Mouse (Mus musculus) liver, embryonic 14.5 days (tissue): ENCODE data around the gene Mfsd5. TPM values are rescaled to one million over a fixed set of nuclear protein-coding genes. Genes with fewer than 3 reads are reported as not detected.

Experiments
- ATAC-seq: fragments of 200-750 bp; cut with Nextera tagmentation; 2 replicates; pipeline ENCODE4 v1.8.0; 2017; ENCODE audit warnings: moderate number of reproducible peaks, mild to moderate bottlenecking, moderate library complexity; ENCODE audit not compliant: insufficient read depth
- DNase-seq, 3 experiments: peaks; one replicate each; pipeline ENCODE4 v3.0.0-alpha.2; 2012 to 2013; ENCODE audit warnings: low read depth in 3 of 3, low spot score in 3 of 3
- H3K27ac ChIP-seq: fragments of 300-500 bp; sonication (generic); 2 replicates; pipeline ENCODE4 v1.5.1; 2014; ENCODE audit warnings: moderate library complexity, mild to moderate bottlenecking, control low read depth, inconsistent platforms
- H3K27me3 ChIP-seq: fragments of 300-500 bp; sonication (generic); 2 replicates; pipeline ENCODE4 v1.6.1; 2014; ENCODE audit warnings: mild to moderate bottlenecking, low read length, moderate library complexity; ENCODE audit not compliant: control insufficient read depth, insufficient read depth
- H3K36me3 ChIP-seq: fragments of 300-500 bp; sonication (generic); replicated peaks from 2 replicates; pipeline ENCODE4 v1.6.1; 2014; ENCODE audit warnings: low read depth; ENCODE audit not compliant: control insufficient read depth, insufficient read depth
- H3K4me1 ChIP-seq, 2 experiments: fragments of 200-500 bp in 1 of 2; fragments of 300-500 bp in 1 of 2; sonication (generic) in 1 of 2; replicated peaks; 2 replicates each; pipeline ENCODE4 v1.6.1; 2012 to 2014; ENCODE audit warnings: antibody characterized with exemption in 1 of 2, inconsistent platforms in 1 of 2, low read length in 1 of 2; ENCODE audit not compliant: control insufficient read depth in 2 of 2, insufficient read depth in 2 of 2
- H3K4me2 ChIP-seq: fragments of 300-500 bp; sonication (generic); 2 replicates; pipeline ENCODE4 v1.6.1; 2014; ENCODE audit warnings: low read depth, mild to moderate bottlenecking, control low read depth, moderate library complexity
- H3K4me3 ChIP-seq, 2 experiments: fragments of 200-500 bp in 1 of 2; fragments of 300-500 bp in 1 of 2; sonication (generic) in 1 of 2; 2 replicates each; pipeline ENCODE4 v1.5.1; 2012 to 2014; ENCODE audit warnings: low read depth in 2 of 2, low read length in 2 of 2, mild to moderate bottlenecking in 2 of 2, control low read depth in 1 of 2, inconsistent platforms in 1 of 2, moderate library complexity in 1 of 2; ENCODE audit not compliant: insufficient read depth in 1 of 2
- H3K9ac ChIP-seq: fragments of 300-500 bp; sonication (generic); replicated peaks from 2 replicates; pipeline ENCODE4 v1.6.1; 2014; ENCODE audit warnings: mild to moderate bottlenecking, control low read depth, moderate library complexity
- H3K9me3 ChIP-seq: fragments of 300-500 bp; sonication (generic); 2 replicates; pipeline ENCODE4 v1.6.1; 2016; ENCODE audit warnings: low read length, mixed read lengths; ENCODE audit not compliant: control insufficient read depth
- CTCF ChIP-seq: IDR thresholded peaks from 2 replicates; pipeline ENCODE4 v1.5.1; 2016; ENCODE audit warnings: antibody characterized with exemption, low read depth, control low read depth
- EP300 ChIP-seq: IDR thresholded peaks from 2 replicates; pipeline ENCODE4 v1.6.1; 2016; ENCODE audit warnings: antibody characterized with exemption, low read depth
- WGBS: fragments of 180-500 bp; shearing (Covaris S2); extraction: QIAGEN DNeasy Blood & Tissue Kit; methylation state at CpG from one replicate; pipeline ENCODE4 v1.1.7; 2014; ENCODE audit not compliant: insufficient replicate concordance; 5-methylcytosine and 5-hydroxymethylcytosine counted together
- polyA plus RNA-seq, 2 experiments: library from polyadenylated mRNA; depleted of rRNA in 1 of 2; stranded (reverse) in 1 of 2; unstranded in 1 of 2; fragments of >200 nt; fragmentation: Nextera tagmentation in 1 of 2; extraction: Ambion mirVana in 1 of 2; gene quantifications; 2 replicates each; pipeline versions ENCODE4 v1.2.1 to v1.2.3; 2012 to 2014

Mfsd5 gene
- polyA plus RNA-seq, 2 experiments, result 13.4 to 21.2 TPM

- DNase-seq, result no peak
- no peak overlapping the region for H3K4me3 ChIP-seq
- no peak overlapping the region for H3K27ac ChIP-seq
- no peak overlapping the region for H3K9ac ChIP-seq
- 91% methylated on average over 8 of the region's 8 CpGs for WGBS
- TF ChIP-seq CTCF (no peak), EP300 (no peak)
- no peaks in the 10 kb centered on the region for H3K9me3 ChIP-seq
- H3K27me3 ChIP-seq, result no peaks in the 10 kb centered on the region
- H3K36me3 ChIP-seq, result peaks cover 88% of the 10 kb centered on the region
- no peaks in the 10 kb centered on the region for H3K4me1 ChIP-seq
- no peak overlapping the region for H3K4me2 ChIP-seq
- ATAC-seq, result no peak
Observed at GRCm38 (mm10) chr15:102315292-102315691, 36.0 kb downstream of the Mfsd5 start.

- TF ChIP-seq EP300 (no peak), CTCF (peak; percentile 80)
Observed at GRCm38 (mm10) chr15:102316263-102316662, 37.0 kb downstream of the Mfsd5 start.

GRCm38 (mm10) chr15:102324654-102325473 lies 45.6 kb downstream of the Mfsd5 start:
- Histone ChIP-seq H3K4me1 (peaks cover 3 to 6% of the 10 kb centered on the region in 2 experiments; a peak in 3 of 4 replicates), H3K4me2 (peak overlapping the region; percentile 79), H3K36me3 (peaks cover 36% of the 10 kb centered on the region), H3K9ac (no peak overlapping the region; the same call in 1 of the 2 replicates), H3K9me3 (no peaks in the 10 kb centered on the region), H3K4me3 (peak overlapping the region; percentile 3 to 97; a peak in 2 of 4 replicates), H3K27me3 (no peaks in the 10 kb centered on the region), H3K27ac (no peak overlapping the region)
- ATAC-seq (no peak), DNase-seq (no peak)
- WGBS, result 72% methylated on average over 12 of the region's 12 CpGs
- TF ChIP-seq CTCF (no peak), EP300 (no peak)

More at GRCm38 (mm10) chr15:102316263-102316662, 37.0 kb downstream of the Mfsd5 start:
- peaks cover 89% of the 10 kb centered on the region for H3K36me3 ChIP-seq
- H3K4me1 ChIP-seq, result no peaks in the 10 kb centered on the region
- WGBS, result 85% methylated on average over 6 of the region's 6 CpGs
- ATAC-seq (no peak), DNase-seq (no peak)
- no peaks in the 10 kb centered on the region for H3K27me3 ChIP-seq
- no peaks in the 10 kb centered on the region for H3K9me3 ChIP-seq
- H3K4me3 ChIP-seq, result no peak overlapping the region
- H3K4me2 ChIP-seq, result no peak overlapping the region
- H3K9ac ChIP-seq, result no peak overlapping the region
- H3K27ac ChIP-seq, result no peak overlapping the region

- peak within 1 kb of the TSS; percentile 79 for H3K4me2 ChIP-seq
- TF ChIP-seq EP300 (no peak), CTCF (peak; percentile 77)
- peak within 1 kb of the TSS; percentile 92 for H3K9ac ChIP-seq
- H3K9me3 ChIP-seq, result no peaks in the 10 kb centered on the region
- under 1% methylated on average over 40 of the region's 40 CpGs for WGBS
- H3K4me3 ChIP-seq, result peak within 1 kb of the TSS; percentile 97 to 99
- H3K36me3 ChIP-seq, result peaks cover 25% of the 10 kb centered on the region
- ATAC-seq, result peak; percentile 90
- H3K27ac ChIP-seq, result peak within 1 kb of the TSS; percentile 36
- H3K4me1 ChIP-seq, result peaks cover 3 to 6% of the 10 kb centered on the region in 2 experiments; a peak in 3 of 4 replicates
- DNase-seq, result peak; percentile 73 to 80 (median 76)
- no peaks in the 10 kb centered on the region for H3K27me3 ChIP-seq
Observed at GRCm38 (mm10) chr15:102326022-102326576, 46.8 kb downstream of the Mfsd5 start, which contains the start of gene Pfdn5. Gene Pfdn5, plus strand, starts transcription at chr15:102326116.

GRCm38 (mm10) chr15:102326892-102327291 lies 47.6 kb downstream of the Mfsd5 start:
- Histone ChIP-seq H3K4me1 (peaks cover 3 to 9% of the 10 kb centered on the region in 2 experiments; a peak in 3 of 4 replicates), H3K27ac (no peak overlapping the region), H3K4me2 (peak overlapping the region; percentile 79), H3K9me3 (no peaks in the 10 kb centered on the region), H3K27me3 (no peaks in the 10 kb centered on the region), H3K36me3 (peaks cover 19% of the 10 kb centered on the region), H3K9ac (peak overlapping the region; percentile 92), H3K4me3 (peak overlapping the region; percentile 97 to 99)
- WGBS, result 44% methylated on average over 8 of the region's 8 CpGs
- DNase-seq, result no peak
- TF ChIP-seq EP300 (no peak), CTCF (no peak)
- ATAC-seq, result no peak

Other genes starting within 250 kb of the Mfsd5 start
- 42.8 and 66.4 TPM in 2 replicates for gene Eif4b, start 205.7 kb upstream of the Mfsd5 start, polyA plus RNA-seq (2012; rRNA removed)
- gene Eif4b, start 205.7 kb upstream of the Mfsd5 start, polyA plus RNA-seq (2014; fragmentation: Nextera tagmentation; extraction: Ambion mirVana), result 47.8 and 57.5 TPM in 2 replicates
- 4.9 and 5.2 TPM in 2 replicates for gene Tns2, start 179.0 kb upstream of the Mfsd5 start, polyA plus RNA-seq (2012; rRNA removed)
- 3.7 and 4.3 TPM in 2 replicates for gene Tns2, start 179.0 kb upstream of the Mfsd5 start, polyA plus RNA-seq (2014; fragmentation: Nextera tagmentation; extraction: Ambion mirVana)
- 11.9 and 12.5 TPM in 2 replicates for gene Spryd3, start 143.2 kb upstream of the Mfsd5 start, polyA plus RNA-seq (2012; rRNA removed)
- gene Spryd3, start 143.2 kb upstream of the Mfsd5 start, polyA plus RNA-seq (2014; fragmentation: Nextera tagmentation; extraction: Ambion mirVana), result 8.8 and 9.1 TPM in 2 replicates
- 0.66 and 0.90 TPM in 2 replicates for gene Igfbp6, start 135.1 kb upstream of the Mfsd5 start, polyA plus RNA-seq (2012; rRNA removed)
- 0.95 and 1.6 TPM in 2 replicates for gene Igfbp6, start 135.1 kb upstream of the Mfsd5 start, polyA plus RNA-seq (2014; fragmentation: Nextera tagmentation; extraction: Ambion mirVana)
- 34.4 and 36.4 TPM in 2 replicates for gene Soat2, start 128.9 kb upstream of the Mfsd5 start, polyA plus RNA-seq (2012; rRNA removed)
- 21.9 and 25.5 TPM in 2 replicates for gene Soat2, start 128.9 kb upstream of the Mfsd5 start, polyA plus RNA-seq (2014; fragmentation: Nextera tagmentation; extraction: Ambion mirVana)
- gene Zfp740, start 76.2 kb upstream of the Mfsd5 start, polyA plus RNA-seq (2012; rRNA removed), result 10.2 and 14.9 TPM in 2 replicates
- gene Zfp740, start 76.2 kb upstream of the Mfsd5 start, polyA plus RNA-seq (2014; fragmentation: Nextera tagmentation; extraction: Ambion mirVana), result 11.7 and 12.0 TPM in 2 replicates
- 14.9 and 17.9 TPM in 2 replicates for gene Csad, start 74.7 kb upstream of the Mfsd5 start, polyA plus RNA-seq (2012; rRNA removed)
- 22.6 and 24.0 TPM in 2 replicates for gene Csad, start 74.7 kb upstream of the Mfsd5 start, polyA plus RNA-seq (2014; fragmentation: Nextera tagmentation; extraction: Ambion mirVana)
- gene Itgb7, start 47.5 kb upstream of the Mfsd5 start, polyA plus RNA-seq (2012; rRNA removed), result 1.6 and 2.7 TPM in 2 replicates
- 5.6 and 5.7 TPM in 2 replicates for gene Itgb7, start 47.5 kb upstream of the Mfsd5 start, polyA plus RNA-seq (2014; fragmentation: Nextera tagmentation; extraction: Ambion mirVana)
- 2.3 and 2.5 TPM in 2 replicates for gene Rarg, start 21.9 kb upstream of the Mfsd5 start, polyA plus RNA-seq (2012; rRNA removed)
- 1.9 and 2.1 TPM in 2 replicates for gene Rarg, start 21.9 kb upstream of the Mfsd5 start, polyA plus RNA-seq (2014; fragmentation: Nextera tagmentation; extraction: Ambion mirVana)
- gene Gm9918, start 8.9 kb upstream of the Mfsd5 start, polyA plus RNA-seq (2012; rRNA removed), result 0.04 TPM in 1 of 2 replicates, not detected in the other
- gene Gm9918, start 8.9 kb upstream of the Mfsd5 start, polyA plus RNA-seq (2014; fragmentation: Nextera tagmentation; extraction: Ambion mirVana), result 0.04 TPM in 1 of 2 replicates, not detected in the other
- gene Espl1, start 16.8 kb downstream of the Mfsd5 start, polyA plus RNA-seq (2012; rRNA removed), result 17.0 and 17.3 TPM in 2 replicates
- 25.6 and 28.2 TPM in 2 replicates for gene Espl1, start 16.8 kb downstream of the Mfsd5 start, polyA plus RNA-seq (2014; fragmentation: Nextera tagmentation; extraction: Ambion mirVana)
- gene Pfdn5, start 46.7 kb downstream of the Mfsd5 start, polyA plus RNA-seq (2012; rRNA removed), result 42.1 and 82.2 TPM in 2 replicates
- gene Pfdn5, start 46.7 kb downstream of the Mfsd5 start, polyA plus RNA-seq (2014; fragmentation: Nextera tagmentation; extraction: Ambion mirVana), result 149 and 156 TPM in 2 replicates
- gene Myg1, start 52.3 kb downstream of the Mfsd5 start, polyA plus RNA-seq (2012; rRNA removed), result 26.7 and 32.5 TPM in 2 replicates
- 43.2 and 45.4 TPM in 2 replicates for gene Myg1, start 52.3 kb downstream of the Mfsd5 start, polyA plus RNA-seq (2014; fragmentation: Nextera tagmentation; extraction: Ambion mirVana)
- 31.0 and 33.7 TPM in 2 replicates for gene Aaas, start 71.3 kb downstream of the Mfsd5 start, polyA plus RNA-seq (2012; rRNA removed)
- 44.3 and 48.9 TPM in 2 replicates for gene Aaas, start 71.3 kb downstream of the Mfsd5 start, polyA plus RNA-seq (2014; fragmentation: Nextera tagmentation; extraction: Ambion mirVana)
- gene Sp7, start 87.7 kb downstream of the Mfsd5 start, polyA plus RNA-seq (2012; rRNA removed), result 0.01 and 0.07 TPM in 2 replicates
- gene Sp7, start 87.7 kb downstream of the Mfsd5 start, polyA plus RNA-seq (2014; fragmentation: Nextera tagmentation; extraction: Ambion mirVana), result 0.04 TPM in 1 of 2 replicates, not detected in the other
- 9.2 and 9.5 TPM in 2 replicates for gene Sp1, start 126.7 kb downstream of the Mfsd5 start, polyA plus RNA-seq (2012; rRNA removed)
- gene Sp1, start 126.7 kb downstream of the Mfsd5 start, polyA plus RNA-seq (2014; fragmentation: Nextera tagmentation; extraction: Ambion mirVana), result 5.0 and 5.4 TPM in 2 replicates
- gene Amhr2, start 165.9 kb downstream of the Mfsd5 start, polyA plus RNA-seq (2012; rRNA removed), result 0.05 and 0.06 TPM in 2 replicates
- 0.11 and 0.23 TPM in 2 replicates for gene Amhr2, start 165.9 kb downstream of the Mfsd5 start, polyA plus RNA-seq (2014; fragmentation: Nextera tagmentation; extraction: Ambion mirVana)
- gene Prr13, start 179.6 kb downstream of the Mfsd5 start, polyA plus RNA-seq (2012; rRNA removed), result 69.0 and 84.6 TPM in 2 replicates
- gene Prr13, start 179.6 kb downstream of the Mfsd5 start, polyA plus RNA-seq (2014; fragmentation: Nextera tagmentation; extraction: Ambion mirVana), result 111 and 117 TPM in 2 replicates
- gene Pcbp2, start 191.1 kb downstream of the Mfsd5 start, polyA plus RNA-seq (2012; rRNA removed), result 185 and 221 TPM in 2 replicates
- gene Pcbp2, start 191.1 kb downstream of the Mfsd5 start, polyA plus RNA-seq (2014; fragmentation: Nextera tagmentation; extraction: Ambion mirVana), result 93.3 and 103 TPM in 2 replicates
- gene Gm10337, start 224.3 kb downstream of the Mfsd5 start, polyA plus RNA-seq (2012; rRNA removed), result not detected in 2 replicates
- gene Gm10337, start 224.3 kb downstream of the Mfsd5 start, polyA plus RNA-seq (2014; fragmentation: Nextera tagmentation; extraction: Ambion mirVana), result not detected in 2 replicates
- gene Map3k12, start 237.6 kb downstream of the Mfsd5 start, polyA plus RNA-seq (2012; rRNA removed), result 0.77 and 1.3 TPM in 2 replicates
- gene Map3k12, start 237.6 kb downstream of the Mfsd5 start, polyA plus RNA-seq (2014; fragmentation: Nextera tagmentation; extraction: Ambion mirVana), result 0.78 and 1.1 TPM in 2 replicates
- 39.6 and 40.9 TPM in 2 replicates for gene Tarbp2, start 238.7 kb downstream of the Mfsd5 start, polyA plus RNA-seq (2012; rRNA removed)
- 31.5 and 40.2 TPM in 2 replicates for gene Tarbp2, start 238.7 kb downstream of the Mfsd5 start, polyA plus RNA-seq (2014; fragmentation: Nextera tagmentation; extraction: Ambion mirVana)
- gene Npff, start 245.5 kb downstream of the Mfsd5 start, polyA plus RNA-seq (2012; rRNA removed), result 1.2 and 1.4 TPM in 2 replicates
- 0.19 and 0.94 TPM in 2 replicates for gene Npff, start 245.5 kb downstream of the Mfsd5 start, polyA plus RNA-seq (2014; fragmentation: Nextera tagmentation; extraction: Ambion mirVana)